Mouse (Mus musculus): ENCODE results near the gene Flad1.
A peak's percentile ranks its signal among the peaks of the same experiment; 100 is the strongest.
"Not testable (repeated sequence)": the region's sequence is repeated elsewhere in the genome, so short reads cannot be mapped to it uniquely, and the experiment has no call there.

Flad1 gene

DNA sequence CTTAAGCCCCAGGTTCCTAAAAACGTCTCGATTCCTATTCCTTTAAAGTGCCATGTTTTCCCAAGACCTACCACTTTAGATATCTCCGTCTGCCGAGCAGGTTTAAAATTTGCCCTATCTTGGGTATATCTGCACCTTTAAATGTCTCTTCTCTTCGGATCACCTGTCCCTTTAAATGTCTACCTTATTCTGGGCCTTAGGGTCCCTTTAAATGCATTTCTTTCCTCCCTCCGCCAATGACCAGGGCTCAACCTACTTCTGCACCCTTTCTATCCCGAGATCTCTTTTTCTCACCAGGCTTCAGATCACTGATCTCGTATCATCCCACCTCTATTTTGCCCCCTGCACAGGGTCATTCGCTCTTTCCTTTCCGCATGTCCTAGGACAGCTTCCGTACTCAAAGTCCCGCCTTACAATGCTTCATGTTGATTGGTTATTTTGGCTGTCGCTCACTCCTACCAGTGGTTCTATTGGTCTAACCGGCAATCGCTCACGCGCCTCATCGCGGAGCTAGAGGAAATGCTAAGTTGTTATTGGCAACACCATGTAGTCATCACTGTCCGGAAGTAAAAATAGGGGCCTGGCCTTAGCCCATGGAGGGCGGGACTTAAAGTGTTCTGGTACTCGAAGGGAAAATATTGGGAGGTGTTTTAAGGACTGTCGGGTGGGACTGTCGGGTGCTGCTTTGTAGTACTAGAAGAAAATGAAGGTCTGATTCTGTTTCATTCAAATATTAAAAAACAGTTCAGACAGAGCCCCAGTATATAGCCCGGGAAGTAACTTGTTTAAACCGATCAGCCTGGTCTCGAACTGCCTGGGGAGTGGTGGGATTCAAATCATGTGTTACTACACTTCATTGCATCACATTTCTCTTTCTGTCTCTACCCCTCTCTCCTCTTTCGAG, at the start of gene Flad1:
Flad1 (minus strand) TSS at position 381 of the 904 bp plus-strand sequence.
- DNase-seq = peak; percentile 100

DNA sequence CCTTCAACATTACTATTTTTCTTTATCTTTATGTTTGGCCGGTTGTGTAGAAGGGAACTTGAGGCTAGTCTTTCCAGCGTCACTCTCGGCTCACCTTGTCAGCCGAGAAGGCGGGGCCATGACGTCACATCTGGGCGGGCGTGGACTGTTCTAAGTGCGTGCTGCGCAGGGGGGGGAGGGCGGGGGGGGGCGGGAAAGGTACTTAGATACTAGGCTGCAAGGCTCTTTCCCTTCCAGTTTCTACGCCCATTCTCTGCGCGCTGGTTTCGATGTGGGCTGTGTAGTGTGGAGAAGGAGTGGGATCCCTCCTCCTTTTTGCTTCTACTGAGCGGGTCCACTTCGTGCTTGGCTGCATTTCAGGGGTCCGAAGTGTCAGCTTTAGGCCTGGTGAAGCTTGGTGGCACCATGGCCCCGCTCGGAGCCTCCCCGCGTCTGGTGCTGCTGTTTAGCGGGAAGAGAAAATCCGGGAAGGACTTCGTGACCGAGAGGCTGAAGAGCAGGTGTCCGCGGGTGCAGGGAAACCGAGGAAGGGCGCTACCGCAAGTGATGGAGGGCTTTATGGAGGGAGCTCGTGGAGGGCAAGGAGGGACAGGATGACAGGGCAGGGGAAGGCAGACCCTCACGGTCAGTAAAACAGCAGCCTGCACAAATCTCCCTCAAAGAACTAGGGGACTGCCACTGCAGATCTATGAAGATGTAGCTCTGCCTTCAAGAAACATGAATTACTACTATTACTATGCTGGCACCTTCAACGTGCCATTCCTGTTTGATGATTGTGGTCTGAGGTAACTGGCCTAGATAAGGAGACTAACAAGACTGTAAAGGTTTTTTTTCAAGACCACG, 47.5 kb upstream of the Flad1 start:
- DNase-seq = peak; percentile 86

DNA sequence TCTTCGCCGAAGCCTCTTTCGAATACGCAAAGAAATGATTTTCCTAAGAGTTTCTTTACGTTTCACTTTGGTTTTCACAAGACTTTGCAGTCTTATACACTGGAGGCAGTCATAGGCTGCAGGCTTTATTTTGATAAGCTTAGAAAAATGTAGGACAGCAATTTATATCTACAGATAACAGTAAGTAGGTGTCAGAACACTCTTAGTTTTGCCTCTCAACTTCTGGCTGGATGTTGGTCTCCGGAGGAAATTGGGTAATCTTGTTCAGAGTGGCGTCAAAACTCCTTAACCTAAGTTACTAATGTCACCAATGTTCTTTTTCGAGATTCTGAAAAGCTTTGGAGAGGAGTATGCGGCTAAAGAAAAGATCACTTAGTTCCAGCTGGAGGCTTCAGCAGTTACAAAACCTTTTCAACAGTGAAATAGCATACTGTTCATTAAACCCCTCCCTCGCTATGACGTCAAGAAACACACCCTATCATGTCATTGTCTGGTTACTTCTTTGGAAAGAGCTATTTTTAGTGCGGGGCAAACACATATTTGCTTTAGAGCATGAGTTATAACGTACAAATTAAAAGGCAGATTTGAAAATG, 46.8 kb upstream of the Flad1 start:
- DNase-seq = no peak

DNA sequence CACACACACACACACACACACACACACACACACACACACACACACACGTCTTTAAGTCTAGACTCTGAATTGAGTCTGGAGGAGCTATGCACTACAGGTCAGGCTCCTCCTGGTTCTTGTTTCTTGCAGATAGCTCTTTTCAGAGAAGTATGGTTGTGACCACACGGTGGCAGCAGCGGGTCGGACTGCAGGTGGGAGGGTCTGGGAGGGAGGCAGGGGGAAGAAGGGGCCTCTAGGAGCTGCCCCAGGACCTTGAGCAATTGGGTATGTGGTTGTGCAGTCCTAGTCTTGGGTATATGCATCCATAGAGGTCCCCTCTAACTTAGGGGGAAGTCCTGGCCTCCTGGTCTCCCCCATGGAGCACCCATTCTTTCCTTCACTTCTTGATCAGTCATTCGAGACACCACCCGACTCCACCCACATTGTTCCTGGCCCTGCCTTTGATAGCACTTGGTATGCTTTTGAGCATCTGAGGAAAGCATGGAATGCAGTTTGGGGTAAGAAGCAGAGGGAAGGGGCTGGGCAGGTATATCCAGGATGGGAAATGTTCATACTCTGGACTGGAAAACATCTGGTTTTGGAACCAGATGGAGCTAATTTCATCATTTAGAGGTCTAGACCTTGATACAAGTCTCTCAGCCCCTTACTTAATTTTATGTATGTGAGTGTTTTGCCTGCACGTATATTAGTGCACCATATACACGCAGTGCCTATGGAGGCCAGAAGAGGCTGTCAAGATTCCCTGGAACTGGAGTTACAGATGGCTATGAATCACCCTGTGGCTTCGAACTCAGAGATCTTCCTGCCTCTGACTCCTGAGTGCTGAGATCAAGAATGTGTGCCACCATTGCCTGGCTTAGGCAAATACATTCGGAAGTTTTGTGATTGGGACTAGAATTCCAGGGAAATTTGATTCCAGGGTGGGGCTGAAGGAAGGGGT, 45.3 kb upstream of the Flad1 start:
- peak; percentile 43 for DNase-seq

DNA sequence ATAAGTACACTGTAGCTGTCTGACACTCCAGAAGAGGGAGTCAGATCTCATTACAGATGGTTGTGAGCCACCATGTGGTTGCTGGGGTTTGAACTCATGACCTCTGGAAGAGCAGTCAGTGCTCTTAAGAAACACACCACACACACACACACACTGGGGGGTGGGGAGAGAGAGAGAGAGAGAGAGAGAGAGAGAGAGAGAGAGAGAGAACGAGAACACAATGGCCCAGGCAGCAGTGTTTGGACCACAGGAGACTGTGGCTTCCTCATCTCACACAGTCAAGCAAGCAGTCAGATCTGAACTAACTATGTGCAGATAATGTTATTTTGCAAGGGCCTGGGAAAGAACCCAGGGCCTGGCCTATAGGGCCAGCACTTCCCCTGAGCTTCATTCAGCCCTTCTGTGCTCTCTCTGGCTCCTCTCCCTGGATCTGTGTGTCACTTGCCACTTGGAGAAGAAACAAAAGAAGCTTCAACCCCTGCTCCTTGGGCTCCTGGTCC, 44.2 kb upstream of the Flad1 start:
- DNase-seq = no peak

DNA sequence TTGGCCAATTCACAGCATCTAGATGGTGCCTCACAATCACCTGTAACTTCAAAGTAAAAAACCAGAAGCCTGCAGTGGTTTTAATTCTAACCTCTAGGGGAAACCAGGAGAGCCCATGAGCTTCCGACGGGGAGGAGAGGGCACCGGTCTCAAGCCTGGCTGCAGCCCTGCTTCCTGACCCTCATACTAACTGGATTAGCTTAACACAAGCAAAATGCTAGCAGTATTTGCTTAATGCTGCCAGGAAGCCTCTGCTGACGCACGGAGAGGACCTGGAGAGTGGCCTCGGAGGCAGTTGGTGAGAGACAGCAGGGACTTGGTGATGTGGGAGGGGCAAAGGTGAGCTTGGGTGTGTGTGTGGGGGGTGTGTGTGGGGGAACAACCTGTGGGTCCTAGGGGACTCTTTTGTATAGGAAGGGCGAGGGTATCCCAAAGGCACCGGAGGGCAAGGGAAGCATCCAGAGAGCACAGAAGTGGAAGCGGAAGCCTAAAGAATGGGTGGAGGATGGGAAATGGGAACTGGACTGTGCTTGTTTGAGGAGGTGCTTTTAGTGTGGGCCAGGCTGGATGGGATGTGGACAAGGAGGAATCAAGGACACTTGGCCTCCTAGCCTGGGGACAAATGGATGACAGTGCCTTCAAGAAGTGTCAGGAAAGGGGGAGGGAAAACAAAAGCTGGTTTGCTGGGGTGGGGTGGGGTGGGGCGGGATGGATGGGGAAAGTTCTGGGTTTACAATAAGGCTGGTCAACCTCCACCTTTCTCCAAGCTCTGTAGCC, 42.9 kb upstream of the Flad1 start, which contains the start of gene Pmvk:
Pmvk (plus strand) TSS at position 141 of the 777 bp plus-strand sequence.
- no peak for DNase-seq

DNA sequence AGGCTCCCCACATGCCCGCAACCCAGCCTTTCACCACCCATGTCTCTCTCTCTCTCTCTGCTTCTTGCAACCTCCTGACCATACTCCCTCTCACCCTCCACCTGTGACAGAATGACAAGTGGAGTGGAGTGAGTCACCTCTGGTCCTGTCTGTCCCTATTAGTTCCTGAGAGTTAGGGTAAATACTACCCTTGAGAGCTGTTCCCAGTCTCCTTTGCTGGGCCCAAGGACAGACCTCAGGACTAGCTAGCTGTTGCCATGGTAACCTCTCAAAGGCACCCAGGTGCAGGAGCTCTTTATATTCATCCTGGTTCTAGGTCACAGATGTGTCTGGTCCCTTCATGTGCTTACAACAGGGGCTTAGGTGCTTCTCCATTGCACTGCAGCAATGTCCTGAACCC, 40.2 kb upstream of the Flad1 start:
- no peak for DNase-seq

DNA sequence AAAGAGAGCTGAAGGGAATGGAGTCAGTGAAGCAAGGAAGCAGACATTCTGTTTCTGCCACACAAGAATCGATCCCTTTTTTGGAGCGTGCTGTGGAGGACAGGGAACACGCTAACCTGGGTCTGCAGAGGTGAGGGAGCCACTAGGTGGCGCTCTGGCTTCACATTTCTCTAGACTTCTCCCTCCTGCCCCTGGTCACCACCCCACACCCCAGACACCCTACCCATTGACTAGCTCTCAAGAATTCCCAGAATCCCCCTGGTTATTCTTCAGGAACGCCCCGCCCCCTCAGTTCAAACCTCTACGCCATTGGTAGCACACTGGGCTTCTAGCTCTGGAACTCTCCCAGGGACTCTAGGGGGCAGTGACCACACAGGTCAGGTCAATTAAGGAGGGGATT, 37.9 kb upstream of the Flad1 start:
- DNase-seq = peak; percentile 69

DNA sequence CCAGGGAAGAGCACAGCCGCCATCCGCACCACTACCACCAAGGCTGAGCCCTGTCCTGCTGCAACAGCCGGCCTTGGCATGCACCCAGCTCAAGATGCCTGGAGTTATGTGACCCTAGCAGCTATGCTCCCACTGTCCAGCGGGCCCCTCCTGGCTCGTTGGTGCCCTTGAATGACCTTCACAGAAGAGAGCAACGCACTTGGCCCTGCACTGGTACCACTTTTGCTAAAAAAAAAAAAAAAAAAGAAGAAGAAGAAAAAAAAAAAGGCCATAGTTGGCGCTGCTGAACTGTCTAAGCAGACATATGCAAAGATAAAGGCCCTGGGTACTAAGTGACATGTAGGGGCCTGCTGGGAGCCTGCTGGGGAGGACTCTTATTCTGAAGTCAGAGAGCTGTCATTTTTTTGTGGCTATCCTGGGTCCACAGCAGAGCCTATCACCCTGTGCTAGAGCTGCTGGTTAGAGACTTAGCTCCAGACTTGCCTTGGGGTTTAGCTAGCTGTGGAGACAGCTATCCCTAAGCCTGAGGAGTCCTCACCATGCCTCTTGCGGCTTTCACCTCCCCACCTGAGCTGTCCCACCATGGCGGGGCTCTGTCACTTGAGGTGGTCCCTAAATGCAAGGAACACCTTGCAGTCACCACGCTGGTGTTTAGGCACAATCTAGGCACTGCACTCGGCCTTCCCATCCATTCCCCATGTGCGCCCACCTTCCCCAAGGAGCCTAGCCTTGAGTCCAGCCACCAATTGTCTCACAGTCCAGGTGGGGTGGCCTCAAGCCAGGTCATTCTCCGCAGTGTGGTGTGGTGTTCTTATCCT, 37.3 kb upstream of the Flad1 start:
- no peak for DNase-seq

DNA sequence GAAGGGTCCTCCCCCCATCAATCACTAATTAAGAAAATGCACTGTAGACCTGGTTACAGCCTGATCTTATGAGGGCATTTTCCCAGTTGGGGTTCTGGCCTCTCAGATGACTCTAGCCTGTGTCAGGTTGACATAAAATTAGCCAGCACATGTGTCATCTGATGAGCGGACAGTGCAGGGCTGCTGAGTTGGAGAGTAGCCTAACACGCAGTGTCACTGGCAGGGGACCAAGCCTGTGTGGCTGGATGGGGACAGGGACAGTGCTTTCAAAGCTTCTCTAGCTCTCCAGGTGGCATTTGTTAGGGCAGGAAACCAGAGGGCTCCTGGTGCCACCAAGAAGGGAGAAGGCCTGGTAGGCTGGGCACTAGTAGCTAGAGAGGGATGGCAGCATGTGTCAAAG, 29.0 kb upstream of the Flad1 start:
- DNase-seq = no peak

DNA sequence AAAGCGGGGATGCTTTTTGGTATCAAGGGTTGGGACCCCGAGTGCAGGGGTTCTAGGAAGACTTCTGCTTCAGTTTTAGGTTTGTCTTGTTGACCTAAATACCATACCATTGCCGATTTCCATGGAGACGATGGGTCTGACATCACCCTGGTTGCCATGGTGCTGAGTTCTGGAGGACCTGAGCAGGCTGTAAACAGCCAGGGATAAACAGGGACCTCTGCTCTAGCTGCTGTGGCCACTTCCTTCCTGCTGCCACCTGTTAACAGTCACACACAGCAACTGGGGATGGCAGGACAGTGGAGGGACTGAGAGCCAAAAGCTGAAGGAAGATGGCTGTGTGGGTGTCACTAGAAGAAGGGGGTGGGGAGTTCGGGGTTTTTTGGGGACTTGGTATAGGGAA, 25.6 kb upstream of the Flad1 start:
- DNase-seq = no peak

DNA sequence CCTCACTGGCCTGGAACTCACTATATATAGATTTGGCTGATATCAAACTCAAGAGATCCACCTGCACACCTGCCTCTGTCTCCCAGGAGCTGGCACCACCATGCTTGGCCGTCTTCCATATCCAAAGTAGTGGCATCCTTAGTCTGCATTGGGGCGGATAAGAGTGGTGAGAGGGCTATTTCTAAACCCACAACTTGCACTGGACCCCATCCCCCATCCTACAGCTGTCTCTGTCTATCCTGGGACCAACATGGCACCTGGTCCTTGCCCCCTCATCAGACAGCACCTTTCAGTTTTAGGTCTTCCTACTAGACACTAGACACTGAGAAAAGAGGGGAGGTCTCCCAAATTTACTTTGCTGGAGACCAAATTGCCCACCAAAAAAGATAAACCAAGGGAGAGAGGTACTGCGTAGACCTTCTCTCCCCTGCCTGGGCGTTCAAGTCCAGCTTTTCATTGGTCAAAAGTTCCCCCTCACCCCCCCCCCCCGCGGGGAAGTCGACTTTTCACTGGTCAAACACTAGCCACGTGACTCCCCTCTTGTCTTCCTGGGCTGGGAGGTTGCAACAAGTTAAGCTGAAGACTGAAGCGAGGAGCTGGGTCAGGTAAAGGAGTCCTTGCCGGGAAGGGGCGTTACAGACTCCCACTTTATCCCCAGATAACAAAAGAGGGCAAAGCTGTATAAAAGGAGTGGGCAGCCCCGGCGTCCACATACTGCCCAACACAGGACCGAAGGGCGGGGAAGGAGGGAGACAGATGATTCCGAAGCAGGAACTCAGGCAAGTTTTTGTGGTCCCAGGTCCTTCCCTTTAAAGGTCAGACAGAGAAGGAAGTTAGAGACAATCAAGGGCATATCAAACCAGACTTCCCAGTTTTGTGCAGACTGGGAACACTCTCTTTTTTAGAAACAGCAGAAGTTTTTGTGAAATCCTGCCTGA, 24.8 kb upstream of the Flad1 start, which contains the start of gene Pbxip1:
Pbxip1 (plus strand) TSS at position 531 of the 938 bp plus-strand sequence.
- no peak for DNase-seq

DNA sequence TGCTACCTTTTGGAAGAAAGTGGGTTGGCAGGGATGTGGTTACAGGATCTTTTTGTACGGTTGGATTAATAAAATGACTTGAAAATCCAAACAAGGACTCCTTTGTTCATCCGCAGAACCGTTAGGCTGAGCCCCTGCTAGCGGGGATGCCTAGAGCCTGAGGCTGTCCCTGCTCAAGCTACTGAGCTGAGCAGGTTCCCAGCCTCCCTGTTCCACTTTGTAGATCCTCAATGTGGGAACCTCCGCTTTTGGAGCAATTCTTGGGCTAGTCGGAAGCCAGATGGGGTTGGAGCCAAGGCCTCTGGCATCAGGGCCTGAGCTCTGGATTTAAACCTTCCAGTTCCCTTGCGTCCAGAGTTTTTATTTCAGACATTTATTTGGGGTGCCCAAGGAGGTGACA, 23.4 kb upstream of the Flad1 start:
- no peak for DNase-seq

DNA sequence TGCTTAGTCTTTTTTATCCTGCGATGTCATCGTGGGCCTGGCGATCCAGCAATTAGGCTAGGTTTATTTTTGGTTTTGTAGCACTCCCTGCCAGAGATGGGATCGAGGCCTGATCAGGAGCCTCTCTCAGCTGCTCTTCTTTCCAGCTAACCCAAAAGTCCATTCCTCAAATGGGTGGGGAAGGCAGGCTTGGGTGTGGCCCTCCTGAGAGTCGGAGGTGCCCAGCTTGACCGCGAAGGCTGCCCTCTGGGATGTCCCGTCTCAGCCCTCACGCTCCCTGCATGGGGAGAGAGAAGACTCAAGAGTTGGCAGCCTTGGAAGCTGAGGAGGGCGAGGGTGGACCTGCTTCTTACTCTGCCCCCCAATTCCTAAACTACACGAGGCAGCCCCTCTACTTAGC, 22.9 kb upstream of the Flad1 start:
- DNase-seq = no peak

DNA sequence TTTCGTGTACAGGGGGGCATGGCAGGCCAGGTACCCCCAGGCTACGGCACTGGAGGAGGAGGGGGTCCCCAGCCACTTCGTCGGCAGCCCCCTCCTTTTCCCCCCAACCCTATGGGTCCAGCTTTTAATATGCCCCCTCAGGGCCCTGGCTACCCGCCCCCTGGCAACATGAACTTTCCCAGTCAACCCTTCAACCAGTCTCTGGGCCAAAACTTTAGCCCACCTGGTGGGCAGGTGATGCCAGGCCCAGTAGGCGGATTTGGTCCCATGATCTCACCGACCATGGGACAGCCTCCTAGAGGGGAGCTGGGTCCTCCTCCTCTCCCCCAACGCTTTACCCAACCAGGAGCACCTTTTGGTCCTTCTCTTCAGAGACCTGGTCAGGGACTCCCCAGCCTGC, 20.9 kb upstream of the Flad1 start:
- no peak for DNase-seq

DNA sequence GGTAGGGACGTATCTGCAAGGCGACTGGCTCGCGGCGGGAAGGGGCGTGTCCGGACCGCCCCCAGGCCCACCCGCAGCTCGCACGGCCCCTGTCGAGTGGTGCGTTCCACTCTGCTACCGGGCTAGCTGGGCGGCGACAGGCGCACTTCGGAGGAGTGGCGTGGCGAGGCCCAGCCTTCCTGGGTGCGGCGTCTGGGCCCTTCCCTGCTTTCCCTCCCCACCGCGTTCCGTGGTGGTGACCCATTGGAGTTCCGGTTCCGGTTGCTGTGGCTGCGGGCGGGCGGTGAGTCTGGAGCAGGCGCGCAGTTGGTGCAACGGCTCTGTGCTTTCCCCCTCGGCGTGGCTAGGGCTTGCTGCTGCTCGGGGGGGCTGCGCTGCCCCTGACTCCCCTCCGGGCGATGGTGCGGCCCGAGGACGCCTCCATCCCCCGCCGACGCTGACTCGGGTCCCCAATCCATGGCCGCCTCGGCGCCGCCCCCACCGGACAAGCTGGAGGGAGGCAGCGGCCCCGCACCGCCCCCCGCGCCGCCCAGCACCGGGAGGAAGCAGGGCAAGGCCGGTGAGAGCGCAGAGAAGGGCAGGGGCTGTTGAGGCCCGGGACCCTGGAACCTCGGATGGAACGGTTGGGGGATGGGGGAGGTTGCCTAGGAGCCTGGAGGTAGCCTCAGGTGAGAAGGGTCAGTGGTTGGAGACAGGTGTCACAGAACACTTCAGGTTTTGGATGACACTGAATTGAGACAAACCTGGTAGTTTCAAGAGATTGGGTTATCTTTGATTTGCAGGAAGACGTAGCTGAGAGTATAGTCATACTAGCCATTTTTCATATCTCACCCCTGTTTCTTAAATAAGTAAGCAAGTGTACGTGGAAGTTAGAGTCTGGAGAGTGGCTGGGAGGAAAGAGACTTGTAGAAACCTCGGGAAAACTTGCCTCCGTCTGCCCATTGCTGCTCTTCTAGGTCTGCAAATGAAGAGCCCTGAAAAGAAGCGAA, 18.8 kb upstream of the Flad1 start, which contains the start of gene Pygo2:
Pygo2 (plus strand) TSS at position 44 of the 989 bp plus-strand sequence.
- DNase-seq = peak; percentile 96

DNA sequence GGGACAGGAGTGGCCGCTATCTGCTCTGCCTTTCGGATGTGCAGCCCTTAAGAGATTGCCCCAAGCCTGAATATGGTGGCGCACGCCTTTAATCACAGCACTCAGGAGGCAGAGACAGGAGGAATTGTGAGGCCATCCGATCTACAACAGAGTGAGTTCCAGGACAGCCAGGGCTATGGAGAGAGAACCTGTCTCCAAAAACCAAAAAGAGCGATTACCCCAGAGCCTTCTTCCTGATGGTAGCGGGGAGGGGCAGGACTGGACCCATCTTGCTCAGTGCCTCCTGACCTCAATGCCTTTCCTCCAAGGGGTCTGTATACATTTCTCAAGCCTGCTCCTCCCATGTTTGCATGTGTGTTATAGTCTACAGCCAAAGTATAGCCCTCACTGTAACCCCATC, 17.4 kb upstream of the Flad1 start:
- not testable (repeated sequence) for DNase-seq

DNA sequence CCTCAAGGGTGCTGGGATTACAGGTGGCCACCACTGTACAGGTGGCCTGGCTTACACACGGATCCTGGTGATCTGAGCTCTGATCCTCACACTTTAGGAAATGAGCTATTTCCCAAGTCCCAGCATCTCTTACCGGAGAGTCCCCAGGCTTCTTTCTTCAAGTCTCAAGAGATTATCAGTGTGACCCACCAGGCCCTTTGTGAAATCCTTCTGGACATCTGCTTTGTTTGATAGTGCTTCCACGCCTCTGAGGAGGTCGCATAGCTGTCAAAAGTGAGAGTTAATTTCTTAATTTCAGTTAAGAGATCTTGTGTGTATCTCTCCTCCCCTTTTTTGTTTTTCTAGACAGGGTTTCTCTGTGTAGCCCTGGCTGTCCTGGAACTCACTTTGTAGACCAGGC, 14.2 kb upstream of the Flad1 start:
- DNase-seq = no peak
